Mouse (Mus musculus) urinary bladder, postnatal 10 days (tissue): ENCODE results near the gene Tmem174.

Experiments used
- DNase-seq: peaks from one replicate; pipeline ENCODE4 v3.0.0; 2022; ENCODE audit warnings: low spot score

The Tmem174 gene

DNA sequence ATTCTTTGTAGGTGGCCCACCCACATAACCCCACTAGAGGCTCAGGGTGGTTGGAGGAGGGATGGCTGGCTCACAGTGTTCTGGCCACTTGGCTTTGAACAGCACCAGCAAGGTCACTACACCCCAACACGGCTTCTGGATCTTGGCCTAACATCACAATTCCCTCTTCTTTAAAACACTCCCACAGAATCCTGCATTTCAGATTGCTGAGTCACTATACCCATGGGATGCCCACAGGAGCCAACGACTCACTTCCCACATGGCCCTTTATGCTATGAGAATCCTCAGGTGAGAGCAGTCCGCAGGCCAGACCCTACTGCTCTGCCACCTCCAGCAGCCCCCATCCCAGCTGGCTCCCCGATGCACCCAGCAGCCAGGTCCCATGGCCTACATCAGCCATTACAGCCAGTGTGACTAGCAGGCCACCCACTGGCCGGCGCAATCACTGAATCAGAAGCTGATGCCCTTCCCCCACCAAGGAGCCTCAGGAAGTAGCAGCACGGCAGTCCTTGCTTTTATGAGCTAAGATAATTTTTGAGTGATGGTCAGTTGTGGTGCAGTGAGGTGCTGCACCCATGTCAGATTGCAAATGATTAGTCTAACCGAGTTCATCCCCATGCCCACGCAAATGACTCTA is 4.8 kb downstream of the Tmem174 start:
- no peak for DNase-seq

DNA sequence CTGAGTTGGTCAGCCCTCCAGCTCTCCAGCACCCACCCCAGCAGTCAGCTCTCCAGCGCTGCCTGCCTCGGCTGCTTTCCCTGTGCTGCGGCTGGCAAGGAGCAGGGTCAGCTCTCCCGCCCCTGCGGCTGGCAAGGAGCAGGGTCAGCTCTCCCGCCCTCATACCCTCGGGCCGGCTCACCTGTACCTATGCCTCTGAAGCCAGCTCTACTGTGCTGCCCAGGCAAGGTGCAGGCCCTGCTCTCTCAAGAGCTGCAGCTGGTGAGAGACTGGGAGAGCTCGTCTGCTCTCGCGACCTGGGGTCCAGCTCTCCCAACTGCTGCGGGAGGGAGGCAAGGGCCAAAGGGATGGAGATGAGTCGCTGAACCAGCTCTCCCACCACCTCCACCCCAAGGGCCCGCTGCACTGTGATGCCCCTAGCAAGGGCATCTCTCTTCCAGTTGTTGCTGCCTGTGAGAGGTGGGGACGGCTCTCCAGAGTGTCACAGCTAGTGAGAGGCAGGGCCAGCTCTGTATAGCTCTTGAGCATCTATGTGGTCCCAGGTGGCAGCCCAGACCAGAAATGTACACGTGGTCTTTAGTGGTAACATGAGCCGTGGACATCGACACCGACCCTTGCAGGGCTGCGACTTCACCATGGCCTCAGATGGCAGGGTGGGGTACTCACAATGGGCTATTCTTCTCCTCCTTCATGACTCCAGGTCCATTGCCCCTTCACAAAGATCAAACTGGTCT is 5.9 kb downstream of the Tmem174 start:
- DNase-seq = no peak

GRCm38 (mm10) chr13:98626736-98627135 is 10.5 kb downstream of the Tmem174 start:
- DNase-seq = no peak

DNA sequence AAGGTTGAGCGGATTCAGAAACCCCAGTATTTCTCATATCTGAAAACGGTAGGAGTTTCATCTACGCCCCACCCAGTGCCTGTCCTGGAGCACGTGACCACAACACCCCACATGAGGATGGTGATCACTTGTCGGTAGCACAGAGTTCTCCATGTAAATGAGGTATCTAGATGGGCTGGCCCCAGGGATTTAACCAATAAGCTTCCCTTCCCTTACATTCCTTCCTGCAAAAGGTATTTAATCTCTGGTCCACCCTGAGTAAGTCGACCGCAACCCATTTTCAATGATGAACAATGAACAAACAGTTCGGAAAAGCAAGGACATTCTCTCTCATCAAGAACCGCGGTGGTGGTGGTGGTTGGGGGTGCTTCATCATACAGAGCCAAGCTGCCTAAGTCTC is 12.7 kb downstream of the Tmem174 start:
- no peak for DNase-seq

DNA sequence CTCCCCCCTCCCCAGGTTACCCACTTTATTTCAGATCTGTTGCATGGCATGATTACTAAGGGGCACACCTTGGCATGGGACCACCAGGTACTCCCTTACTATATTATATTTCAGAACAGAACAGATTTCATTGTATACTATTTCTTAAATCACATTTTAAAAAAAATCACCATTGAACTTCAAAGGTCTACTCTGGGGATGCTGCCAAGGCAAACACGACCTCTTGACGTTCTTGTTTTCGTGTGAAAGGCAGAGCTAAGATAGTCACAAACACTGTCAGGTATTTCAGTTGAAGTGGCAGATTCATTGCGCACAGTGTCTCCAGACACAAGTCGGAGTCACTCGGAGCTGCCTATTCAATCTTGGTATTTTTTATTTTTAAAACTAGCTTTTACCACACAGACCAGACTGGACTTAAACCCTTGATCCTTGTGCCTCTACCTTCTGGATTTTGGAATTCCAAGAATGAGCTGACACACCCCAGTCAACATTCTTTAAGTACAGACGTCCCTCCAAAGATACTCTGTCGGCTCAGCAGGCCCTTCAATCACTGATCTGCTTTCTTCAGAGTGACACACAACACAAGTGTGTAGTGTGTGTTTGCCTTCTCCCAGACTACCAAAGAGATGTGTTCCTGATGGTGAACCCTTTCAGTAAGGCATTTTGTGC is 14.2 kb downstream of the Tmem174 start:
- no peak for DNase-seq

GRCm38 (mm10) chr13:98617429-98618067 is 19.7 kb downstream of the Tmem174 start:
- no peak for DNase-seq

GRCm38 (mm10) chr13:98607885-98608477 is 29.2 kb downstream of the Tmem174 start:
- DNase-seq = no peak

DNA sequence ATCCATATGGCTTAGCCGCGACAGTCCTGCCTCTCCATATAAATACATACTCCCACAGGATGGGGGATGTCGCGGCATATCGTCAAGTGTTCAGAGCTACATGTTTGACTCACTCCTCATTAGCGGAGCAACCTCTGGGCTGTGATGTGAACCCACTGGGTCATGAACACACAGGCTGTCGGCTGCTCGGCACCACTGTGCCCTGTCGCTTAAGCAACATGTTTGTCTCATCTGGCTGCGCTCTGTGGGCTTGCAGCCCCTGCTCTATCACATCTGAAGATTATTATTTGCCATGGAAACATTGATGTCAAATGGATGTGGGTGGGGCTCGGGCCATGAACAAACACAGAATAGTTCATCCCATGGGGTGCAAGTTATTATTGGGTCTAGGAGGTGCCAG is 33.4 kb downstream of the Tmem174 start:
- DNase-seq = no peak

- no peak for DNase-seq
These were observed 40.5 kb downstream of the Tmem174 start for GRCm38 (mm10) chr13:98596746-98597145.

DNA sequence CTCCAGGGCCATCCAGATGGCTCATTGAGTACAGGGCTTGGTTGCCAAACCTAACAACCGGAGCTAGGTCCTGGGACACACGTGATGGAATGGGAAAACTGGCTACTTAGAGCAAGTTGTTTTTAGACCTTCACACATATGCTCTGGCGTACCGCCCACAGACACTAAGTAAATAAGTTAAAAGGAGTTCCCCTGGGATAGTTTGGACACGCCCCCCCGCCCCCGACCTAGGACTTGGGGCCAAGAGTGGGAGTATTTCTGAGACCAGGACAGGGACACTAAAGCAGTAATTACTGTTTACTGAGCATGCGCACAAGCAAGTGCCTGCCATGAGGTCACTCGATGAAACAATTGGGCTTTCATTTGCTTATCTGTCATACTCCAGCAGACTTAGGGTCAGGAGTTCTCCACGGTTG is 42.5 kb downstream of the Tmem174 start:
- no peak for DNase-seq

GRCm38 (mm10) chr13:98593938-98594539 is 43.2 kb downstream of the Tmem174 start:
- DNase-seq = no peak

DNA sequence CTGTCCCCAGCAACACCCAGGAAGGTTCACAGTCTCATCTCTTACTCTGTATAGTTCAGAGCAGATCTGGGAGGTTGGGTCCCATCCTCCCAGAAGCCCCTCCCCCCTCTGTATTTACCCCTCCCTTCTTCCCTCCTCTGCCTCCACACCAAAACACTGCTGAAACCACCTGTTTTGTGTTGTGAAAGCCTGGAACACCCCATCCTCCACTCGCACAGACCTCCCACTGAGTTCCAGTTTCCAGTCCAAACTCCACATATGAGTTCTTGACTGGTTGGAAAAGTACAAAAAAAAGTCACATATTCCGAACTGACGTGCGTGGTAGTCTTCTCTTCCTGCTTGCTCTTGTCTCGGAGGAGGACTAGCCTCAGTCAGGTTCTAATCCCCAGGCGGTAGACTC is 45.8 kb downstream of the Tmem174 start:
- no peak for DNase-seq

GRCm38 (mm10) chr13:98590693-98591389 is 46.4 kb downstream of the Tmem174 start:
- DNase-seq = no peak

- no peak for DNase-seq
These were observed 47.6 kb downstream of the Tmem174 start for GRCm38 (mm10) chr13:98589572-98589971.

GRCm38 (mm10) chr13:98588951-98589501 is 48.2 kb downstream of the Tmem174 start:
- DNase-seq = peak; percentile 44

DNA sequence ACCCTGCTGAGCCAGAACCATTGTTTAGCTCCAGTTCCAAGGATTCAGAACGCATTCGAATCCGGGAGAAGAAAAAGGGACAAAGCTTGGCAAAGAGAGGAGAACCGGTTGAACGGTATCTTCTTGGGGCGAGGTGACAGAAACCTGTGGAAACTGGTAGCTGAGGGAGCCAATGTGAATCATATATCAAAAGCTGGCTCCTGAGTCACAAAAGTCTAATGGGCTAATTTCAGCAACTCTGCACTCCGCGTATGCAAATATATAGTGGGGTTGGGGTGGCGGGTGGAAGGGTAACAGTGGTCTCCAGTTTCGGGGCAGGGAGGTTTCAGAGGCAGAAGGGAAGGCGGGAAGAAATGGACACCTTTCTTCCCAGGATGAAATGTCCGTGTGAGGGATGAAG is 48.7 kb downstream of the Tmem174 start:
- no peak for DNase-seq

- DNase-seq = no peak
These were observed 49.6 kb downstream of the Tmem174 start for GRCm38 (mm10) chr13:98587639-98588038.

- DNase-seq = no peak
These were observed 50.2 kb downstream of the Tmem174 start for GRCm38 (mm10) chr13:98586817-98587575.
